Mouse (Mus musculus): ENCODE data around the gene Rnd1. TPM values are rescaled to one million over a fixed set of nuclear protein-coding genes. Genes with fewer than 3 reads are reported as not detected.

The Rnd1 gene
- 0.50 and 0.66 TPM in 2 replicates for polyA plus RNA-seq (2015; fragmentation: Nextera tagmentation; extraction: Ambion mirVana)

GRCm38 (mm10) chr15:98676940-98677728, at the start of gene Rnd1:
Gene Rnd1 (minus strand): TSS chr15:98677461.
- no peaks in the 10 kb centered on the region for H3K36me3 ChIP-seq (ENCODE audit: insufficient read depth, low read length)
- H3K27ac ChIP-seq = no peak within 1 kb of the TSS
- ATAC-seq (replicated peaks; ENCODE audit: low FRiP score, low read depth) (peak; percentile 94), DNase-seq (ENCODE audit: low spot score) (peak; percentile 96)
- no peak within 1 kb of the TSS for H3K9ac ChIP-seq (ENCODE audit: low read depth, low read length)
- H3K27me3 ChIP-seq (ENCODE audit: insufficient read depth, low read length) = peaks cover 27% of the 10 kb centered on the region
- no peaks in the 10 kb centered on the region for H3K9me3 ChIP-seq (replicated peaks; ENCODE audit: low read length)
- peaks cover 21% of the 10 kb centered on the region for H3K4me1 ChIP-seq (replicated peaks; ENCODE audit: insufficient read depth, low read length)
- WGBS = 1% methylated on average over 37 of the region's 37 CpGs
- H3K4me3 ChIP-seq (replicated peaks; ENCODE audit: low read depth, low read length) = peak within 1 kb of the TSS; percentile 30
- peak within 1 kb of the TSS; percentile 67 for H3K4me2 ChIP-seq (ENCODE audit: low read length)
- TF ChIP-seq CTCF (IDR thresholded peaks at IDR 0.05; ENCODE audit: low read depth) = 0 out of 2 replicates have a peak, but pooled peaks have one; percentile 31

- H3K27ac ChIP-seq = no peak overlapping the region
- peak overlapping the region; percentile 99 for H3K4me2 ChIP-seq (ENCODE audit: low read length)
- no peak for ATAC-seq (replicated peaks; ENCODE audit: low FRiP score, low read depth)
- peaks cover 18% of the 10 kb centered on the region; the same call in 1 of the 2 replicates for H3K4me1 ChIP-seq (replicated peaks; ENCODE audit: insufficient read depth, low read length)
- H3K4me3 ChIP-seq (replicated peaks; ENCODE audit: low read depth, low read length) = peak overlapping the region; percentile 58
- H3K36me3 ChIP-seq (ENCODE audit: insufficient read depth, low read length) = no peaks in the 10 kb centered on the region
- no peaks in the 10 kb centered on the region for H3K9me3 ChIP-seq (replicated peaks; ENCODE audit: low read length)
- 42% methylated on average over 7 of the region's 7 CpGs for WGBS
- H3K9ac ChIP-seq (ENCODE audit: low read depth, low read length) = no peak overlapping the region; the same call in 1 of the 2 replicates
- no peaks in the 10 kb centered on the region for H3K27me3 ChIP-seq (ENCODE audit: insufficient read depth, low read length)
- DNase-seq (ENCODE audit: low spot score) = no peak
- no peak for TF ChIP-seq CTCF (IDR thresholded peaks at IDR 0.05; ENCODE audit: low read depth)
Observed at GRCm38 (mm10) chr15:98726746-98727145, 49.5 kb upstream of the Rnd1 start.

- H3K36me3 ChIP-seq (ENCODE audit: insufficient read depth, low read length) = no peaks in the 10 kb centered on the region
- peak; percentile 13; the same call in 1 of the 2 replicates for TF ChIP-seq CTCF (IDR thresholded peaks at IDR 0.05; ENCODE audit: low read depth)
- H3K4me2 ChIP-seq (ENCODE audit: low read length) = no peak overlapping the region
- no peak for ATAC-seq (replicated peaks; ENCODE audit: low FRiP score, low read depth)
- 80% methylated on average over 4 of the region's 4 CpGs for WGBS
- H3K9ac ChIP-seq (ENCODE audit: low read depth, low read length) = no peak overlapping the region
- H3K4me1 ChIP-seq (replicated peaks; ENCODE audit: insufficient read depth, low read length) = peaks cover 18% of the 10 kb centered on the region; the same call in 1 of the 2 replicates
- no peak overlapping the region for H3K4me3 ChIP-seq (replicated peaks; ENCODE audit: low read depth, low read length)
- no peaks in the 10 kb centered on the region for H3K9me3 ChIP-seq (replicated peaks; ENCODE audit: low read length)
- DNase-seq (ENCODE audit: low spot score) = no peak
- no peak overlapping the region for H3K27ac ChIP-seq
- H3K27me3 ChIP-seq (ENCODE audit: insufficient read depth, low read length) = no peaks in the 10 kb centered on the region
Observed at GRCm38 (mm10) chr15:98726079-98726478, 48.8 kb upstream of the Rnd1 start.

- Histone ChIP-seq H3K9me3 (replicated peaks; ENCODE audit: low read length) (no peaks in the 10 kb centered on the region), H3K36me3 (ENCODE audit: insufficient read depth, low read length) (no peaks in the 10 kb centered on the region), H3K4me1 (replicated peaks; ENCODE audit: insufficient read depth, low read length) (peaks cover 18% of the 10 kb centered on the region; the same call in 1 of the 2 replicates), H3K9ac (ENCODE audit: low read depth, low read length) (no peak overlapping the region), H3K27ac (no peak overlapping the region), H3K4me2 (ENCODE audit: low read length) (peak overlapping the region; percentile 30), H3K4me3 (replicated peaks; ENCODE audit: low read depth, low read length) (no peak overlapping the region), H3K27me3 (ENCODE audit: insufficient read depth, low read length) (no peaks in the 10 kb centered on the region)
- DNase-seq (ENCODE audit: low spot score) (no peak), ATAC-seq (replicated peaks; ENCODE audit: low FRiP score, low read depth) (0 out of 2 replicates have a peak, but pooled peaks have one; percentile 23)
- no peak for TF ChIP-seq CTCF (IDR thresholded peaks at IDR 0.05; ENCODE audit: low read depth)
- WGBS = 38% methylated on average over 19 of the region's 19 CpGs
Observed at GRCm38 (mm10) chr15:98724441-98724840, 47.2 kb upstream of the Rnd1 start.

GRCm38 (mm10) chr15:98722854-98723253, 45.6 kb upstream of the Rnd1 start:
- Histone ChIP-seq H3K27me3 (ENCODE audit: insufficient read depth, low read length) (no peaks in the 10 kb centered on the region), H3K4me2 (ENCODE audit: low read length) (peak overlapping the region; percentile 42), H3K4me3 (replicated peaks; ENCODE audit: low read depth, low read length) (no peak overlapping the region), H3K9me3 (replicated peaks; ENCODE audit: low read length) (no peaks in the 10 kb centered on the region), H3K4me1 (replicated peaks; ENCODE audit: insufficient read depth, low read length) (peaks cover 18% of the 10 kb centered on the region; the same call in 1 of the 2 replicates), H3K36me3 (ENCODE audit: insufficient read depth, low read length) (no peaks in the 10 kb centered on the region), H3K27ac (no peak overlapping the region), H3K9ac (ENCODE audit: low read depth, low read length) (0 out of 2 replicates have a peak overlapping the region, but pooled peaks have one; percentile 3)
- 26% methylated on average over 14 of the region's 14 CpGs for WGBS
- no peak for TF ChIP-seq CTCF (IDR thresholded peaks at IDR 0.05; ENCODE audit: low read depth)
- ATAC-seq (replicated peaks; ENCODE audit: low FRiP score, low read depth) = no peak
- DNase-seq (ENCODE audit: low spot score) = peak; percentile 81

- H3K4me3 ChIP-seq (replicated peaks; ENCODE audit: low read depth, low read length) = no peak overlapping the region
- no peaks in the 10 kb centered on the region for H3K36me3 ChIP-seq (ENCODE audit: insufficient read depth, low read length)
- H3K4me2 ChIP-seq (ENCODE audit: low read length) = no peak overlapping the region
- DNase-seq (ENCODE audit: low spot score) = no peak
- WGBS = 73% methylated on average over 8 of the region's 8 CpGs
- H3K9ac ChIP-seq (ENCODE audit: low read depth, low read length) = no peak overlapping the region
- no peak for ATAC-seq (replicated peaks; ENCODE audit: low FRiP score, low read depth)
- H3K27ac ChIP-seq = no peak overlapping the region
- no peaks in the 10 kb centered on the region for H3K27me3 ChIP-seq (ENCODE audit: insufficient read depth, low read length)
- TF ChIP-seq CTCF (IDR thresholded peaks at IDR 0.05; ENCODE audit: low read depth) = no peak
- H3K4me1 ChIP-seq (replicated peaks; ENCODE audit: insufficient read depth, low read length) = peaks cover 13% of the 10 kb centered on the region; the same call in 1 of the 2 replicates
- H3K9me3 ChIP-seq (replicated peaks; ENCODE audit: low read length) = no peaks in the 10 kb centered on the region
Observed at GRCm38 (mm10) chr15:98722191-98722590, 44.9 kb upstream of the Rnd1 start.

Data from kidney, postnatal 0 days (tissue).